Mouse (Mus musculus): ENCODE results near the gene Pcx. TPM values are rescaled to one million over a fixed set of nuclear protein-coding genes. Genes with fewer than 3 reads are reported as not detected.

Gene Pcx
- polyA plus RNA-seq, 1 experiment from 2014 or later, result 24.0 TPM

DNA sequence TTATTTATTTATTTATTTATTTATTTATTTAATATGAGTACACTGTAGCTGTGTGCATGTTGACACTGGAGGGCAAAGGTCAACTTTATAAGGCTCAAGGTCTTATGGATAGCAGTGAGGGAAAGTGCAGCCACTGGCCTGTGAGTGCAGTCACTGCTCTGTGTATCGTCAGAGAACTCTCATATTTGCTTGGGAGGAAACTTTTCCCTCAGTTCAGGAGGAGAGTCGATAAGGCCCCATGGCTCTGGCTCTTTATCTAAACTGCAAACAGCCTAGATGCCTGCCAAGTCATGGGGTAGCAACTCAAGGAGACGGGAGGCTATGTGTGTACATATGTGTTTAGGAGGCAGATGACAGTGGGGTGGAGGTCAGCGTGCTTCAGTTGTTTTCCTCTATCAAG is 58.6 kb downstream of the Pcx start:
- ATAC-seq (ENCODE audit: insufficient read depth, low FRiP score), result peak; percentile 72
- peaks cover 18% of the 10 kb centered on the region; the same call in 1 of the 2 replicates for H3K4me1 ChIP-seq (ENCODE audit: control insufficient read depth, insufficient read depth, low read length)
- peak overlapping the region; percentile 55; the same call in 1 of the 2 replicates for H3K27ac ChIP-seq (ENCODE audit: low read length)
- H3K4me2 ChIP-seq (ENCODE audit: low read depth, low read length), result no peak overlapping the region
- peak overlapping the region; percentile 2; the same call in 1 of the 2 replicates for H3K9ac ChIP-seq (ENCODE audit: low read length)
- H3K9me3 ChIP-seq (replicated peaks; ENCODE audit: control insufficient read depth, low read length), result no peaks in the 10 kb centered on the region
- no peaks in the 10 kb centered on the region for H3K36me3 ChIP-seq (ENCODE audit: control insufficient read depth, insufficient read depth, low read length)
- H3K27me3 ChIP-seq (ENCODE audit: control insufficient read depth, insufficient read depth, low read length), result no peaks in the 10 kb centered on the region
- WGBS, result 39% methylated on average over 4 of the region's 4 CpGs
- no peak overlapping the region for H3K4me3 ChIP-seq (replicated peaks; ENCODE audit: low read length)

DNA sequence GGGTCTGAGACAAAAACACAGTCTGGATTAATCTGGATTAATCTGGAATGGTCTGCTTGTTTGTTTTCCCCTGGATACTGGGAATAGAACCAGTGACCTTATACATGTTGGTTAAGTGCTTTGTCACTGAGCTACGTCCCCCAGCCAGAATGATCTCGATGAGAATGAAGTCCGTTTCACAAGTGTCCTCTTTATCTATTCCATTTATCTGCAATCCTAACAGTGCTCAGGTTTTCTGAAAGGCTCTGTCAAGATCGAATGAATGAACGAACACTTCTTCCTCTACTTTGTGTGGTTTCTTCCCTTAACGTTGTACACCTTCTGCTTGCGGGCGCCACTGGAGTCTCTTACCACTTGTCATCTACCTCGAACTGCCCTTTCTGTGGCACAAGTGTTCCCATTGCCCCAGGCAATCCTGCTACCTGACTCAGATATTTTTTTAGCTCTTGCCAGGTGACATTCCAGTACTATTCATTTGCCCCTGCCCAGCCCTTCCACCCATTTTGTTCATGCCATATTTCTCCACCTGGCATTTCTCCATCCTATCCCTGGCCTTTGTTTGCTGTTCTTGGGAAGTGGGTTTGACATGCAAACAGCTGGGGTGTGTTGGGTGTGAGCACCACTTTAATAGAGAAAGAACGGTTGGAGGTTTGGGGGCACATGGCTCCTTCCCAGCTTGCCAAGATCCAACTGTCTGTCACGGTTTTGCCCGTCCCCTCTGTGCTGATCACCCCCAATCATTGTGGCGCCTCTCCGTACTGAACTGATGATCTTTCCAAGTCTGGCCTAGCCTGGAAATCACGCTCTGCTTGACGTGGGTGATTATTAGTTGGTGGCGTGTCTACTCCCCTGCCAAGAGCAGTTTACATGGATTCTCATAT is 59.3 kb downstream of the Pcx start:
- H3K27ac ChIP-seq (ENCODE audit: low read length), result peak overlapping the region; percentile 55
- no peaks in the 10 kb centered on the region for H3K9me3 ChIP-seq (replicated peaks; ENCODE audit: control insufficient read depth, low read length)
- no peak for ATAC-seq (ENCODE audit: insufficient read depth, low FRiP score)
- no peak overlapping the region; the same call in 1 of the 2 replicates for H3K9ac ChIP-seq (ENCODE audit: low read length)
- H3K27me3 ChIP-seq (ENCODE audit: control insufficient read depth, insufficient read depth, low read length), result no peaks in the 10 kb centered on the region
- no peak overlapping the region for H3K4me2 ChIP-seq (ENCODE audit: low read depth, low read length)
- no peak overlapping the region for H3K4me3 ChIP-seq (replicated peaks; ENCODE audit: low read length)
- peaks cover 18% of the 10 kb centered on the region; the same call in 1 of the 2 replicates for H3K4me1 ChIP-seq (ENCODE audit: control insufficient read depth, insufficient read depth, low read length)
- no peaks in the 10 kb centered on the region for H3K36me3 ChIP-seq (ENCODE audit: control insufficient read depth, insufficient read depth, low read length)
- 72% methylated on average over 17 of the region's 17 CpGs for WGBS

DNA sequence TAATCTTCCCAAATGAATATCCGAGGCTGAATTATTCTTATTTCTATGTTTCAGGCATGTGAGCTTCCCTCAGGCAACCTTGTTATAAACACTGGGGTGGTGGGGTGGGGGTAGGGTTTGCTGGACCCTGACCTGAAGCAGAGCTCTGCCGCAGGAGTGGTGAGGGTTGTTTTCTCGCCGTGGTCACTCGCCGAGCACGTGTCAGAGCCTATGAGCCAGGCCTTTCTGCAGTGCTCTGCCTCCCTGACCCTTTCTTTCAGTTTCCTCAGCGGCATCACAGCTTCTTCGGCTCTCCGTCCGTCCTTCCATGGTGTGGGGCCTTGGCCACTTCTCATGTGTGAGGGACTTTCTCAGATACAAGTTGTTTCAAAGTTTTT is 60.0 kb downstream of the Pcx start:
- ATAC-seq (ENCODE audit: insufficient read depth, low FRiP score), result no peak
- WGBS, result 76% methylated on average over 11 of the region's 11 CpGs
- Histone ChIP-seq H3K4me2 (ENCODE audit: low read depth, low read length) (no peak overlapping the region), H3K4me1 (ENCODE audit: control insufficient read depth, insufficient read depth, low read length) (peaks cover 18% of the 10 kb centered on the region; the same call in 1 of the 2 replicates), H3K9me3 (replicated peaks; ENCODE audit: control insufficient read depth, low read length) (no peaks in the 10 kb centered on the region), H3K36me3 (ENCODE audit: control insufficient read depth, insufficient read depth, low read length) (no peaks in the 10 kb centered on the region), H3K4me3 (replicated peaks; ENCODE audit: low read length) (no peak overlapping the region), H3K27me3 (ENCODE audit: control insufficient read depth, insufficient read depth, low read length) (no peaks in the 10 kb centered on the region), H3K9ac (ENCODE audit: low read length) (no peak overlapping the region), H3K27ac (ENCODE audit: low read length) (no peak overlapping the region)

DNA sequence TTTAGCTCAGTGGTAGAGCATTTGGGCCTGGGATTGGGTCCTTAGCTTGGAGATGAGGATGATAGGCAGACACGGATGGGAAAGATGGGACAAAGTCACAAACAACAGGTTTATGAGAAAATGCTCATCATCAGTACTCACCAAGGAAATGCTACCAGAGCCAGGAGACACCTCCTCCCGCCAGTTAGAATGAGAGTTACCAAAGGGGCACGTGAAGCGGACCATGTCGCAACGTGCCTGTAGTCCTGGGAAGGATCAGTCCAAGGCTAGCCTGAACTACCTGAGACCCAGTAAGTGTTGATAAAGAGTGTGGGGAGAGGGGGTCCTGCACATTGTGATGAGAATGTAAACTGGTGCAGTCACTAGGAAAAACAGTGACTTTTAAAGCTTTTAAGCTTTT is 60.5 kb downstream of the Pcx start:
- Histone ChIP-seq H3K4me3 (replicated peaks; ENCODE audit: low read length) (no peak overlapping the region), H3K4me2 (ENCODE audit: low read depth, low read length) (no peak overlapping the region), H3K27me3 (ENCODE audit: control insufficient read depth, insufficient read depth, low read length) (no peaks in the 10 kb centered on the region), H3K9ac (ENCODE audit: low read length) (no peak overlapping the region), H3K4me1 (ENCODE audit: control insufficient read depth, insufficient read depth, low read length) (peaks cover 18% of the 10 kb centered on the region; the same call in 1 of the 2 replicates), H3K36me3 (ENCODE audit: control insufficient read depth, insufficient read depth, low read length) (no peaks in the 10 kb centered on the region), H3K9me3 (replicated peaks; ENCODE audit: control insufficient read depth, low read length) (no peaks in the 10 kb centered on the region), H3K27ac (ENCODE audit: low read length) (no peak overlapping the region)
- 89% methylated on average over 6 of the region's 6 CpGs for WGBS
- no peak for ATAC-seq (ENCODE audit: insufficient read depth, low FRiP score)

DNA sequence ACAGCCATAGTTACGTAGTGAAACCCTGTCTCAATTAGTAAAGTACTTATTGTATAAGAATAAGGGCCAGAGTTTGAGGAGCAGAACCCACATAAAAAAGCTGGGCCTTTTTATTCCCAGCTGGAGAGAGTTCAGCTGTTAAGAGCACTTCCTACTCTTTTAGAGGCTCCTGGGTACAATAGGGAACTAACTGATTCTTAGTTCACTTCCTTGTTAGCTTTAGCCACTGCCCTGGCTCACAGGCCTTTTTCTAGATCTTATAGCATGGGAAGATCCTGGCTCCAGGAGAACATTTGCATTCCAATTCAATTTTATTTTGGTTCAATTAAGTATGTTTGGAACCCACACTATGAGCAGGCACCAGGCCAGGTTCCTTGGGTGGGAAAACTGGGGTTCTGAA is 61.4 kb downstream of the Pcx start:
- H3K27ac ChIP-seq (ENCODE audit: low read length), result peak overlapping the region; percentile 32; the same call in 1 of the 2 replicates
- no peak for ATAC-seq (ENCODE audit: insufficient read depth, low FRiP score)

DNA sequence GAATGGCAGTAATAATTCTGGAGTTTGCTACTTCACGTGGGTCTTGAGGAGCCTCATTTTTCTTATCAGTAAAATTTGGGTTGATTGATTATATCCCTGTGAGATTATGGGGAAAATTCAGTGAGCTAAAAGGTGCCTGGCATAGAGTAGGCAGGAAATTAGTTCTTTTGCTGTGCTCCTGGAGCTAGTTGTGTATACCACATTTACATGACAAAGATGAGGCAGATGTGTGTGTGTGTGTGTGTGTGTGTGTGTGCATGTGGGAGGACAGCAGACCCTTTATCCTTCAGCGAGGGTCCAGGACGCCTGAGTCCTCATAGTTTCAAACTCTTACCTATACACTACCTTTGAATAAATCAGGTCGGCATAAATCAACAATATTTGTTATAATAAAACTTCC is 61.8 kb downstream of the Pcx start:
- Histone ChIP-seq H3K9ac (ENCODE audit: low read length) (no peak overlapping the region), H3K27me3 (ENCODE audit: control insufficient read depth, insufficient read depth, low read length) (no peaks in the 10 kb centered on the region), H3K9me3 (replicated peaks; ENCODE audit: control insufficient read depth, low read length) (no peaks in the 10 kb centered on the region), H3K27ac (ENCODE audit: low read length) (peak overlapping the region; percentile 32; the same call in 1 of the 2 replicates), H3K4me3 (replicated peaks; ENCODE audit: low read length) (no peak overlapping the region), H3K4me2 (ENCODE audit: low read depth, low read length) (no peak overlapping the region), H3K36me3 (ENCODE audit: control insufficient read depth, insufficient read depth, low read length) (no peaks in the 10 kb centered on the region), H3K4me1 (ENCODE audit: control insufficient read depth, insufficient read depth, low read length) (peaks cover 18% of the 10 kb centered on the region; the same call in 1 of the 2 replicates)
- no peak for ATAC-seq (ENCODE audit: insufficient read depth, low FRiP score)
- WGBS, result 64% methylated on average over 4 of the region's 4 CpGs

More for the DNA sequence above, 61.4 kb downstream of the Pcx start:
- H3K4me3 ChIP-seq (replicated peaks; ENCODE audit: low read length), result no peak overlapping the region
- H3K36me3 ChIP-seq (ENCODE audit: control insufficient read depth, insufficient read depth, low read length), result no peaks in the 10 kb centered on the region
- H3K9ac ChIP-seq (ENCODE audit: low read length), result no peak overlapping the region
- peaks cover 18% of the 10 kb centered on the region; the same call in 1 of the 2 replicates for H3K4me1 ChIP-seq (ENCODE audit: control insufficient read depth, insufficient read depth, low read length)
- H3K27me3 ChIP-seq (ENCODE audit: control insufficient read depth, insufficient read depth, low read length), result no peaks in the 10 kb centered on the region
- H3K4me2 ChIP-seq (ENCODE audit: low read depth, low read length), result no peak overlapping the region
- no peaks in the 10 kb centered on the region for H3K9me3 ChIP-seq (replicated peaks; ENCODE audit: control insufficient read depth, low read length)
- WGBS, result 83% methylated on average over 1 of the region's 1 CpGs

DNA sequence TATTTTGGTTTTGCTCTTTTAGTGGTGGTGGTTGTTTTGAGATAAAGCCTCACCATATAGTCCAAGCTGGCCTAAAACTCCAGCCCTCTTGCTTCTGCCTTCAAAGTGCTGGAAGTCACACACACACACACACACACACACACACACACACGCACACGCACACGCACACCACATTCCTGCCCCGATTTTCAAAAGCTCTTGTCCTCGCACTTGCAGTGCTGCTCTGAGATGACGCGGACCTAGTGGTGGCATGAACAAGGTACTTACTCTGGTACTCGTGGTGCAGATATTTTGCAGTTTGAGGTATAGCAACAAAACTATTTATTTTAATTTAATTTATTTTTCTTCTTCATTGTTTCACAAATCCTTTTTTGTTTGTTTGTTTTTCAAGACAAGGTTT is 62.2 kb downstream of the Pcx start:
- no peak overlapping the region for H3K4me2 ChIP-seq (ENCODE audit: low read depth, low read length)
- 83% methylated on average over 8 of the region's 8 CpGs for WGBS

DNA sequence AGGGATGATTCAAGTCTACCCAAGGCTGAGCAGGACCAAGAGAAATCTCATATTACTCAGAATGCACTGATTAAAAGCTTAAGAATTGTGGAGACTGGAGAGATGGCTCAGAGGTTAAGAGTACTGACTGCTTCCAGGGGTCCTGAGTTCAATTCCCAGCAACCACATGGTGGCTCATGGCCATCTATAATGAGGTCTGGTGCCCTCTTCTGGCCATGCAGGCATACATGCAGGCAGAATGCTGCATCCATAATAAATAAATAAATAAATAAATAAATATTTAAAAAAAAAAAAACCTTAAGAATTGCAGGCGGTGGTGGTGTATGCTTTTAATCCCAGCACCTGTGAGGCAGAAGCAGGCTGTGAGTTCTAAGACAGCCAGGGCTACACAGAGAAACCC is 63.0 kb downstream of the Pcx start:
- WGBS, result 90% methylated on average over 1 of the region's 1 CpGs
- no peak overlapping the region for H3K9ac ChIP-seq (ENCODE audit: low read length)
- peaks cover 13% of the 10 kb centered on the region; the same call in 1 of the 2 replicates for H3K4me1 ChIP-seq (ENCODE audit: control insufficient read depth, insufficient read depth, low read length)
- no peaks in the 10 kb centered on the region for H3K27me3 ChIP-seq (ENCODE audit: control insufficient read depth, insufficient read depth, low read length)
- no peak overlapping the region for H3K4me3 ChIP-seq (replicated peaks; ENCODE audit: low read length)
- H3K4me2 ChIP-seq (ENCODE audit: low read depth, low read length), result no peak overlapping the region
- H3K9me3 ChIP-seq (replicated peaks; ENCODE audit: control insufficient read depth, low read length), result no peaks in the 10 kb centered on the region
- H3K27ac ChIP-seq (ENCODE audit: low read length), result no peak overlapping the region
- no peak for ATAC-seq (ENCODE audit: insufficient read depth, low FRiP score)
- no peaks in the 10 kb centered on the region for H3K36me3 ChIP-seq (ENCODE audit: control insufficient read depth, insufficient read depth, low read length)

More for the DNA sequence above, 62.2 kb downstream of the Pcx start:
- Histone ChIP-seq H3K27ac (ENCODE audit: low read length) (no peak overlapping the region), H3K27me3 (ENCODE audit: control insufficient read depth, insufficient read depth, low read length) (no peaks in the 10 kb centered on the region), H3K4me3 (replicated peaks; ENCODE audit: low read length) (no peak overlapping the region), H3K9me3 (replicated peaks; ENCODE audit: control insufficient read depth, low read length) (no peaks in the 10 kb centered on the region), H3K9ac (ENCODE audit: low read length) (no peak overlapping the region), H3K36me3 (ENCODE audit: control insufficient read depth, insufficient read depth, low read length) (no peaks in the 10 kb centered on the region), H3K4me1 (ENCODE audit: control insufficient read depth, insufficient read depth, low read length) (peaks cover 18% of the 10 kb centered on the region; the same call in 1 of the 2 replicates)
- ATAC-seq (ENCODE audit: insufficient read depth, low FRiP score), result no peak

DNA sequence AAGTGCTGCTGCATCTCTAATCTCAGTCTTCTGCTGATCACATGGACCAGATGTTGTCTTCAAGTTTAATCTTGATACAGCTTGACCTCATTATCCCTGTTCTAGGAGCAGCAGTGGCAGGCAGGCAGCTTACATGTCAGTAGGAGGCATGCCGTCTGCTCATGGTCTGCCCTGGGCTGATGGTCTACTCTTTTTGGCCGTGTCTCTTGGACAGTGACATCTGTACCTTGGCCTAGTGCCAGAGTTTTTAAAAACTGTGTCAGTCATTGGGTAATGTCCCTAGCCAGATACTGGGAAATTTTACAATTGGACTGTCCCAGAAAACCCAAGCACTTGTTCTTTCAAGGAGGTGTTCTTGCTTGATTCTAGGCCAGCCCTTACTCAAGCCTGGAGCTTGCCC is 68.5 kb downstream of the Pcx start:
- no peak for ATAC-seq (ENCODE audit: insufficient read depth, low FRiP score)
- WGBS, result 62% methylated on average over 2 of the region's 2 CpGs
- Histone ChIP-seq H3K4me2 (ENCODE audit: low read depth, low read length) (no peak overlapping the region), H3K27me3 (ENCODE audit: control insufficient read depth, insufficient read depth, low read length) (no peaks in the 10 kb centered on the region), H3K27ac (ENCODE audit: low read length) (no peak overlapping the region), H3K4me1 (ENCODE audit: control insufficient read depth, insufficient read depth, low read length) (no peaks in the 10 kb centered on the region), H3K4me3 (replicated peaks; ENCODE audit: low read length) (no peak overlapping the region), H3K36me3 (ENCODE audit: control insufficient read depth, insufficient read depth, low read length) (no peaks in the 10 kb centered on the region), H3K9ac (ENCODE audit: low read length) (no peak overlapping the region), H3K9me3 (replicated peaks; ENCODE audit: control insufficient read depth, low read length) (no peaks in the 10 kb centered on the region)
